Mouse (Mus musculus): ENCODE measurements around the gene Lrp1. TPM values are rescaled to one million over a fixed set of nuclear protein-coding genes. Genes with fewer than 3 reads are reported as not detected.

The Lrp1 gene
- polyA plus RNA-seq, 1 experiment from 2014 or later = 71.2 TPM

DNA sequence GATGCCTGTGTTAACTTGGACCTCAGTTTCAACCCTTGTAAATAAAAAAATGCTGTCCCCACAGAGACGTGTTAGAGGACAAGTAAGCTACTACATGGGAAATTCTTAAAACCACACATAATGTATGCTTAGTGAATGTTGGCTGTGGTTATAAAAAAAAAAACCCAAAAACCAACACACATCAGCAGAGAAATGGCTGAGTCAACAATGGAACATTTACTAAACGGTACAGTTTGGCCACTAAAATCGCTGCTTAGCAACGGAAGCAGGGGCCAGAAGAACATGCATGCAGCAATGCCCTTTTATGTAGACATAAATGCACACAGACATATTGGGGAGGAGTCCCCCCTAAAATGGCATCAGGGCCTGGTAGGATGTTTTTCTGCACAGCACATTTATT, 34.7 kb downstream of the Lrp1 start:
- no peaks in the 10 kb centered on the region for H3K4me1 ChIP-seq (replicated peaks; ENCODE audit: control insufficient read depth, insufficient read depth, low read length)
- DNase-seq (ENCODE audit: low spot score) = no peak
- no peak overlapping the region for H3K4me3 ChIP-seq (ENCODE audit: low read depth, low read length)
- no peak overlapping the region for H3K9ac ChIP-seq (ENCODE audit: low read length)
- no peak for ATAC-seq (replicated peaks; ENCODE audit: low FRiP score)
- 94% methylated on average over 4 of the region's 4 CpGs for WGBS
- no peak overlapping the region for H3K27ac ChIP-seq (ENCODE audit: low read depth, low read length)
- H3K4me2 ChIP-seq (ENCODE audit: low read depth, low read length, severe bottlenecking) = no peak overlapping the region
- no peaks in the 10 kb centered on the region; the same call in 1 of the 2 replicates for H3K36me3 ChIP-seq (ENCODE audit: control insufficient read depth, insufficient read depth, low read length)
- no peaks in the 10 kb centered on the region for H3K27me3 ChIP-seq (ENCODE audit: control insufficient read depth, insufficient read depth, low read length)
- H3K9me3 ChIP-seq (ENCODE audit: control insufficient read depth, low read length) = no peaks in the 10 kb centered on the region

DNA sequence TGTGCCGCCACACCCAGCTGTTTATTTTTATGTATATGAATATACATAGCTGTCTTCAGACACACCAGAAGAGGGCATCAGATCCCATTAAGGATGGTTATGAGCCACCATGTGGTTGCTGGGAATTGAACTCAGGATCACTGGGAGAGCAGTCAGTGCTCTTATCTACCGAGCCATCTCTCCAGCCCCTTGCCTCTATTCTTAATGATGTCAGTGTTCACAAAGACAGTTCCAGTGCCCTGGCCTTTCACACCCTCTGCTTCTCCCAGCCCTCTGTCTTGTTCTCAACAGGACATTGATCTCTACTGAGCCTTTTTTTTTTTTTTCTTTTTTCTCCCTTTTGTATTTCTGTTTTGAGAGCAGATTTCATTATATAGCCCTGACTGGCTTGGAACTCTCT, 35.4 kb downstream of the Lrp1 start:
- H3K9ac ChIP-seq (ENCODE audit: low read length) = no peak overlapping the region
- no peak overlapping the region for H3K4me2 ChIP-seq (ENCODE audit: low read depth, low read length, severe bottlenecking)
- DNase-seq (ENCODE audit: low spot score) (no peak), ATAC-seq (replicated peaks; ENCODE audit: low FRiP score) (no peak)
- H3K4me3 ChIP-seq (ENCODE audit: low read depth, low read length) = no peak overlapping the region
- no peaks in the 10 kb centered on the region for H3K27me3 ChIP-seq (ENCODE audit: control insufficient read depth, insufficient read depth, low read length)
- no peaks in the 10 kb centered on the region for H3K4me1 ChIP-seq (replicated peaks; ENCODE audit: control insufficient read depth, insufficient read depth, low read length)
- no peaks in the 10 kb centered on the region; the same call in 1 of the 2 replicates for H3K36me3 ChIP-seq (ENCODE audit: control insufficient read depth, insufficient read depth, low read length)
- H3K9me3 ChIP-seq (ENCODE audit: control insufficient read depth, low read length) = no peaks in the 10 kb centered on the region
- H3K27ac ChIP-seq (ENCODE audit: low read depth, low read length) = no peak overlapping the region
- WGBS = 72% methylated on average over 2 of the region's 2 CpGs

DNA sequence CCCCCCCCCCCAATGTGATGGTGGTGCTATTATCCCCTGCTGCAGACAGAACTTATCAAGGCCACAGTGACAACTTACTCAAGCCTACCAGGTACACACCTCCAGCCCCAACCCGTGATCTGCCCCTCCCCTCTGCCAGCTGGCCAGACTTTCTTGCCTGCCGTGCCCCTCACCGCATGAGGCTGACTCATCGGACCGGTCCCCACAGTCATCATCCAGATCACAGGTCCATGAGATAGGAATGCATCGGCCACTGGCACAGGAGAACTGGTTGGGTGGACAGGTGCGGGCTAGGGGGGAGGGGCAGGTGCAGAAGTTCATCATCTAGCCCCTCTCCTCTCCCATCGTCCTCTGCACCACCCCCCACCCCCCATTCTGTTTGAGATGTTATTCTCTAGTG, 37.3 kb downstream of the Lrp1 start:
- Histone ChIP-seq H3K27ac (ENCODE audit: low read depth, low read length) (no peak overlapping the region), H3K36me3 (ENCODE audit: control insufficient read depth, insufficient read depth, low read length) (no peaks in the 10 kb centered on the region; the same call in 1 of the 2 replicates), H3K4me2 (ENCODE audit: low read depth, low read length, severe bottlenecking) (no peak overlapping the region), H3K27me3 (ENCODE audit: control insufficient read depth, insufficient read depth, low read length) (no peaks in the 10 kb centered on the region), H3K9me3 (ENCODE audit: control insufficient read depth, low read length) (no peaks in the 10 kb centered on the region), H3K4me1 (replicated peaks; ENCODE audit: control insufficient read depth, insufficient read depth, low read length) (no peaks in the 10 kb centered on the region), H3K4me3 (ENCODE audit: low read depth, low read length) (no peak overlapping the region), H3K9ac (ENCODE audit: low read length) (no peak overlapping the region)
- WGBS = 93% methylated on average over 8 of the region's 8 CpGs
- DNase-seq (ENCODE audit: low spot score) (no peak), ATAC-seq (replicated peaks; ENCODE audit: low FRiP score) (no peak)

DNA sequence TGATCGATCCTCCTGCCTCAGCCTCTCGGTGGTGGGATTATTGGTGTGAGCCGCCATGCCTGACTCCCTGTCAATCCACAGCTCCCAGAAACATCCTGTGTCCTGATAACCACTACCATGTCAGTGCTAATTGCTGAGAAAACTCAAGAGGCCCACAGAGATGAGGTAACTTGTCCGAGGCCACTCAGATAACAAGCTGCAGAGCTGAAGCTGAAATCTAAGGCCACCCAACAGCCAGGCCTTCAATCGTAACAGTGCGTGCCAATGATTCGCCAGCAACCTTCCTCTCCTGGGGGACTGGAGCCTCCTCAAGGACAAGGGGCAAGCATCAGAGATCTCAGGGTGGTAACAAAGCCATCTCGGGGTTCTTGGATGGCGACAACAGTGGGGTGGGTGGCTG, 39.7 kb downstream of the Lrp1 start:
- H3K9me3 ChIP-seq (ENCODE audit: control insufficient read depth, low read length) = no peaks in the 10 kb centered on the region
- peaks cover 2% of the 10 kb centered on the region; the same call in 1 of the 2 replicates for H3K36me3 ChIP-seq (ENCODE audit: control insufficient read depth, insufficient read depth, low read length)
- H3K4me3 ChIP-seq (ENCODE audit: low read depth, low read length) = no peak overlapping the region
- no peak overlapping the region for H3K9ac ChIP-seq (ENCODE audit: low read length)
- no peak overlapping the region for H3K27ac ChIP-seq (ENCODE audit: low read depth, low read length)
- H3K27me3 ChIP-seq (ENCODE audit: control insufficient read depth, insufficient read depth, low read length) = no peaks in the 10 kb centered on the region
- DNase-seq (ENCODE audit: low spot score) (no peak), ATAC-seq (replicated peaks; ENCODE audit: low FRiP score) (no peak)
- no peaks in the 10 kb centered on the region for H3K4me1 ChIP-seq (replicated peaks; ENCODE audit: control insufficient read depth, insufficient read depth, low read length)
- 94% methylated on average over 9 of the region's 9 CpGs for WGBS
- H3K4me2 ChIP-seq (ENCODE audit: low read depth, low read length, severe bottlenecking) = no peak overlapping the region

DNA sequence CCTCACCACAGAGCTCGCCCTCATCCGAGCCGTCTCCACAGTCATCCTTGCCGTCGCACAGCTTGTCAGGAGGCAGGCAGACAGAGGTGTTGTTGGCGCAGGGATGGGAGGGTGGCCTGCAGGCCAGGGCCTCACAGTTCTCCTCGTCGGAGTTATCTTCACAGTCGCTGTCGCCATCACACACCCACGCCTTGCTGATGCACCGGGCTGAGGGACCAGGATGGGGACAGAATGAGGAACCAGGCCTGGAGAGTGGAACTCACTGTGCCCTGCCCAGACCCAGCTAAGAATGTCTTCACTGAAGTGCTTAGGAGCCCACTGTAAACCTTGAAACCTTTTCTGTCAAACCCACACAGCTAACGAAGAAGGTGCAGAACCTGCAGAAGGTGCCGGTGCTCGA, 43.0 kb downstream of the Lrp1 start:
- Histone ChIP-seq H3K27me3 (ENCODE audit: control insufficient read depth, insufficient read depth, low read length) (no peaks in the 10 kb centered on the region), H3K9ac (ENCODE audit: low read length) (no peak overlapping the region), H3K4me3 (ENCODE audit: low read depth, low read length) (no peak overlapping the region), H3K36me3 (ENCODE audit: control insufficient read depth, insufficient read depth, low read length) (peaks cover 13% of the 10 kb centered on the region), H3K4me1 (replicated peaks; ENCODE audit: control insufficient read depth, insufficient read depth, low read length) (no peaks in the 10 kb centered on the region), H3K4me2 (ENCODE audit: low read depth, low read length, severe bottlenecking) (no peak overlapping the region), H3K9me3 (ENCODE audit: control insufficient read depth, low read length) (no peaks in the 10 kb centered on the region), H3K27ac (ENCODE audit: low read depth, low read length) (no peak overlapping the region)
- WGBS = 92% methylated on average over 15 of the region's 15 CpGs
- no peak for DNase-seq (ENCODE audit: low spot score)
- ATAC-seq (replicated peaks; ENCODE audit: low FRiP score) = no peak

DNA sequence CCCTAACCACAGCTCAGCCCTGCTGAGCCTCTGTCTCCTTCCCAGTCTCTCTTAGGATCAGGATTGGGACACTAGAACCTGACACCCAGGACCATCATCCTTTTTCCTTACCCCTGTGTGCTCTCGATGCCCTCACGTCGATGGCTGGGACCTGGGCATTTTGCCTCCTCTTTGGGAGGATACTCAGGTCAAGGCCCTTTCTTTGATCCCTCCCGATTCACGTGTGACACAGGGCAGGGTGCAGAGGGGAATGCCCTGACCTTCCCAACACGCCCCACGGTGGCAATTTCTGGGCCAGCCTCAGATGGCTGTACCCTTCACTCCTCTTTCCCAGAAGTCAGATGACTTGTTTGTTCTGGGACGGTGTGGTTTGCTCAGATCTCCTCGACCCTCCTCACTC, 43.8 kb downstream of the Lrp1 start:
- 88% methylated on average over 9 of the region's 9 CpGs for WGBS
- DNase-seq (ENCODE audit: low spot score) = no peak
- H3K27me3 ChIP-seq (ENCODE audit: control insufficient read depth, insufficient read depth, low read length) = no peaks in the 10 kb centered on the region
- no peaks in the 10 kb centered on the region for H3K9me3 ChIP-seq (ENCODE audit: control insufficient read depth, low read length)
- no peak overlapping the region for H3K4me2 ChIP-seq (ENCODE audit: low read depth, low read length, severe bottlenecking)
- no peak overlapping the region for H3K27ac ChIP-seq (ENCODE audit: low read depth, low read length)
- ATAC-seq (replicated peaks; ENCODE audit: low FRiP score) = no peak
- H3K36me3 ChIP-seq (ENCODE audit: control insufficient read depth, insufficient read depth, low read length) = peaks cover 16% of the 10 kb centered on the region
- no peaks in the 10 kb centered on the region for H3K4me1 ChIP-seq (replicated peaks; ENCODE audit: control insufficient read depth, insufficient read depth, low read length)
- H3K4me3 ChIP-seq (ENCODE audit: low read depth, low read length) = no peak overlapping the region
- no peak overlapping the region for H3K9ac ChIP-seq (ENCODE audit: low read length)

DNA sequence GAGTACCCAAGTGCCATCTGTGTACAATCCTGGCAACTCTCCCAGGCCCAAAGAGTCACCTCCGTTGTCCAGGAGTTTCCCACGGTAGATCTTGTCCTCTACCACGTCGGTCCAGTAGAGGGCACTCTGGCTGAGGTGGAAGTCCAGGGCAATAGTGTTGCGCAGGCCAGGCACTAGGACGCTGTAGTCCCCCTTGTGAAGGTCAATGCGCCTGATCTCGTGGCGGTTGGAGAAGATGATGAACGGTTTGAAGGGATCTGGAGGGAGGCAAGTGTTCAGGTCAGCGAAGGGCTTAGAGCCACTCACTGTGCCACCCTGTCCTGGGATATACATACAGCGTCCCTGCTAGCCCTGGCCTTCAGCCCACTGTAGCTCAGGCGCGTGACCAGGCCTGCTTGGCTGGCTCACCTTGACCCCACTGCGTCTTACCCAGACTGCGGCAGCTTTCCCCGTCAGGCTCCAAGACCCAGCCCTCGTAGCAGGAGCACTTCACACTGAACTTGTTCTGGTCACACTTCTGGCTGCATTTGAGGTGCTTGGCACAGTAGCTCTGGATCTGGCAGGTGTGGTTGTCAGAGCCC, 44.5 kb downstream of the Lrp1 start:
- peaks cover 16% of the 10 kb centered on the region for H3K36me3 ChIP-seq (ENCODE audit: control insufficient read depth, insufficient read depth, low read length)
- no peak overlapping the region for H3K4me3 ChIP-seq (ENCODE audit: low read depth, low read length)
- H3K4me2 ChIP-seq (ENCODE audit: low read depth, low read length, severe bottlenecking) = no peak overlapping the region
- H3K27me3 ChIP-seq (ENCODE audit: control insufficient read depth, insufficient read depth, low read length) = no peaks in the 10 kb centered on the region
- ATAC-seq (replicated peaks; ENCODE audit: low FRiP score) = no peak
- no peak for DNase-seq (ENCODE audit: low spot score)
- H3K9ac ChIP-seq (ENCODE audit: low read length) = no peak overlapping the region
- 70% methylated on average over 18 of the region's 18 CpGs for WGBS
- no peak overlapping the region for H3K27ac ChIP-seq (ENCODE audit: low read depth, low read length)
- H3K4me1 ChIP-seq (replicated peaks; ENCODE audit: control insufficient read depth, insufficient read depth, low read length) = no peaks in the 10 kb centered on the region
- H3K9me3 ChIP-seq (ENCODE audit: control insufficient read depth, low read length) = no peaks in the 10 kb centered on the region

DNA sequence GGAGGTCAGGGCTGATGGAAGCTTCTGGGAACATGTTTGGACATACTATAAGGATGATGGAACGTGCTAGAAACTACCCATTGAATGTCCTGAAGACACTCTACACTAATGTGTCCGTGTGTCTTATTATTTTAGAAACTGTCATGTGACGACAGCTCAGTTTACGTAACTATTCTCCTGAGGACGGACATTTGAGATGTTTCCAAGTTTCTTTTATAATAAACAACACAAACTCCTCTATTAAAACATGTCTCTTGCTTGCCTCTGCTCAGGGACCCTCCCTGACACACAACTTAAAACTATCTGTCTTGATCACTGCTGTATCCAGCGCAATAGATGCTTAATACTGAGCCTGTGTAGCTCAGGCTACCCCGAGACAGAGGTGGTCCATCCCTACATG, 45.2 kb downstream of the Lrp1 start:
- Histone ChIP-seq H3K4me3 (ENCODE audit: low read depth, low read length) (no peak overlapping the region), H3K27me3 (ENCODE audit: control insufficient read depth, insufficient read depth, low read length) (no peaks in the 10 kb centered on the region), H3K4me1 (replicated peaks; ENCODE audit: control insufficient read depth, insufficient read depth, low read length) (no peaks in the 10 kb centered on the region), H3K27ac (ENCODE audit: low read depth, low read length) (no peak overlapping the region), H3K36me3 (ENCODE audit: control insufficient read depth, insufficient read depth, low read length) (peaks cover 16% of the 10 kb centered on the region), H3K4me2 (ENCODE audit: low read depth, low read length, severe bottlenecking) (no peak overlapping the region), H3K9me3 (ENCODE audit: control insufficient read depth, low read length) (no peaks in the 10 kb centered on the region), H3K9ac (ENCODE audit: low read length) (no peak overlapping the region)
- DNase-seq (ENCODE audit: low spot score) = no peak
- ATAC-seq (replicated peaks; ENCODE audit: low FRiP score) = no peak
- 94% methylated on average over 7 of the region's 7 CpGs for WGBS

DNA sequence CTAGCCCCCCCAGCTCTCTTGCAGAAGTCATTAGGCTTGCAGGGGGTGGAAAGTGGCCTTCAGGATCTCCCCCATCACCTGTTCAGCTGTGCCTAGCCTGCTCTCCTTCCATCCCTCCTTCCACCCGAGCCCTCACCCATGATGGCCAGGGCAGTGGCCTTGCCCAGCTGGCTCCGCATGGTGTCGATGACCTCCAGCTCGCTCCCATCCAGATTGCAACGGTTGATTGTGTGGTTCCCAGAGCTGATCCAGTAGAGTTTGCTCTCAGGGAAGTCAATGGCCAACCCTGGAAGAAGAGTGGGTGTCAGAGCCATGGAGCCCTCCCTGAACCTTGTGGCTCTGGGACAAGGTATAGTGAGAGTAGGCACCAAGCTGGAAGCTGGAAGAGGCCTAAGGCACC, 48.7 kb downstream of the Lrp1 start:
- 95% methylated on average over 5 of the region's 5 CpGs for WGBS
- H3K27ac ChIP-seq (ENCODE audit: low read depth, low read length) = no peak overlapping the region
- DNase-seq (ENCODE audit: low spot score) = no peak

More for the DNA sequence above, 48.7 kb downstream of the Lrp1 start:
- H3K4me2 ChIP-seq (ENCODE audit: low read depth, low read length, severe bottlenecking) = no peak overlapping the region
- no peaks in the 10 kb centered on the region for H3K4me1 ChIP-seq (replicated peaks; ENCODE audit: control insufficient read depth, insufficient read depth, low read length)
- no peak for ATAC-seq (replicated peaks; ENCODE audit: low FRiP score)
- no peak overlapping the region for H3K4me3 ChIP-seq (ENCODE audit: low read depth, low read length)
- peaks cover 19% of the 10 kb centered on the region for H3K36me3 ChIP-seq (ENCODE audit: control insufficient read depth, insufficient read depth, low read length)
- H3K9me3 ChIP-seq (ENCODE audit: control insufficient read depth, low read length) = no peaks in the 10 kb centered on the region
- H3K27me3 ChIP-seq (ENCODE audit: control insufficient read depth, insufficient read depth, low read length) = no peaks in the 10 kb centered on the region
- H3K9ac ChIP-seq (ENCODE audit: low read length) = no peak overlapping the region
